Mouse (Mus musculus) testis, adult 2 months (tissue): ENCODE data around the gene Tnnt2. TPM values are rescaled to one million over a fixed set of nuclear protein-coding genes. Genes with fewer than 3 reads are reported as not detected.

Source experiments
- H3K27ac ChIP-seq: fragments of 200-500 bp; 2 replicates; pipeline ENCODE4 v1.5.1; 2012; ENCODE audit warnings: low read depth, low read length; ENCODE audit not compliant: control insufficient read depth, insufficient read depth
- H3K27me3 ChIP-seq: fragments of 200-500 bp; 2 replicates; pipeline ENCODE4 v1.6.1; 2012; ENCODE audit warnings: mild to moderate bottlenecking, low read length, moderate library complexity; ENCODE audit not compliant: control insufficient read depth, insufficient read depth
- H3K36me3 ChIP-seq: fragments of 200-500 bp; 2 replicates; pipeline ENCODE4 v1.6.1; 2012; ENCODE audit warnings: mild to moderate bottlenecking, low read length; ENCODE audit not compliant: control insufficient read depth, insufficient read depth
- H3K4me1 ChIP-seq: fragments of 200-500 bp; 2 replicates; pipeline ENCODE4 v1.6.1; 2012; ENCODE audit warnings: low read length; ENCODE audit not compliant: control insufficient read depth, insufficient read depth
- H3K4me3 ChIP-seq: fragments of 200-500 bp; 2 replicates; pipeline ENCODE4 v1.5.1; 2012; ENCODE audit warnings: low read depth, mild to moderate bottlenecking, low read length, moderate library complexity, mixed read lengths; ENCODE audit not compliant: control insufficient read depth
- CTCF ChIP-seq: fragments of 200-500 bp; IDR thresholded peaks from 2 replicates; pipeline ENCODE4 v1.5.1; 2012; ENCODE audit warnings: low read depth, mild to moderate bottlenecking, inconsistent platforms, low read length, moderate library complexity; ENCODE audit not compliant: control insufficient read depth, insufficient read depth, insufficient replicate concordance
- POLR2A ChIP-seq: fragments of 200-500 bp; IDR thresholded peaks from 2 replicates; pipeline ENCODE4 v1.6.1; 2012; ENCODE audit warnings: low read depth, mild to moderate bottlenecking, inconsistent platforms, low read length, moderate library complexity; ENCODE audit not compliant: control insufficient read depth
- polyA plus RNA-seq: library from polyadenylated mRNA; depleted of rRNA; stranded (reverse); fragments of >200 nt; gene quantifications from 2 replicates; pipeline ENCODE4 v1.2.3, GENCODE M21; 2012

The Tnnt2 gene
- polyA plus RNA-seq, 1 experiment, result 2.3 TPM

DNA sequence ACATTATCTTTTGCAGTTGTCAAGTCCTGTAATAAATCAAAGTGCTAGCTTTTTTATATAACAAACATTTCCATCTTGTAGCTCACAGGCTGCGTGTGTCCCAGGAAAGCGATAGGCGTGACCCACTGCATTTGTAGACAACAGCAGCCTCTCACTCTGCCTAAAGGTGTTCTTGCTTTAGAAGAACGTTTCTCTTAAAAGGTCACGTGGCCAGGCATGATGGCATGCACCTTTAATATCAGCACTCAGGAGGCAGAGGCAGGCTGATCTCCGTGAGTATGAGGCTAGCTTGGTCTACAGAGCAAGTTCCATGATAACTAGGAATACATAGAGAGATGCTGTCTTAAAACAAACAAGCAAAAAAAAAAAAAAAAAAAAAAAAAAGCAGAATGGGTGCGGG, 22.4 kb downstream of the Tnnt2 start:
- no peak overlapping the region for H3K4me3 ChIP-seq
- TF ChIP-seq CTCF (no peak), POLR2A (no peak)
- H3K36me3 ChIP-seq, result no peaks in the 10 kb centered on the region
- H3K27ac ChIP-seq, result no peak overlapping the region
- no peaks in the 10 kb centered on the region for H3K27me3 ChIP-seq
- H3K4me1 ChIP-seq, result no peaks in the 10 kb centered on the region

GRCm38 (mm10) chr1:135861091-135861490, 24.9 kb downstream of the Tnnt2 start:
- Histone ChIP-seq H3K27ac (no peak overlapping the region), H3K4me1 (no peaks in the 10 kb centered on the region), H3K4me3 (no peak overlapping the region), H3K36me3 (no peaks in the 10 kb centered on the region), H3K27me3 (no peaks in the 10 kb centered on the region)
- no peak for TF ChIP-seq CTCF
- TF ChIP-seq POLR2A, result no peak

DNA sequence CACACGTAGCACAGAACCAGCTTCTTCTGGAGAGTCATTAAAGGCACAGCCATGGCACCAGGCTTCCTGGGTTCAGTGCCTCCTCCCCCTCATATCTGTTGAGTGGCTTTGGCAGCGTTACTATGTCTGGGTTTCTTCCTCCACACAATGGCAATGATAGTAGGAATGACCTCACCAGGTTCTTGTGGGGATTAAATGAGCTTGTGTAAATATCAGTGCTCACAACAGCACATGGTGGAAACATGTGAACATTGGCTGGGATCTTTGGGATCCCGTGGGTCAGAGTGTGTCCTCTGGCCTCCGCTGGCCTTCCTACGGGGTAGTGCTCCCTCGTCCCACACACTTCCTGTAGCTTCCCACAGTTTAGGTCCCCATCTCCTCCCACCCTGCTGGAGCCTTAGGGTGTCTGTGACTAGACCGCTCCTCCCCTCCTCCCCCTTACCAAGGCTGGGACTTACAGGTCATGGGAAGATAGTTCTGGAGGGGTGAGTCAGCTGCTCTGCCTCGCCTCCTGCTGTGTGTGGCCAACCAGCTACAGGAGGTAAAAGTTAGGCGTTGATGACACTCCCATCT, 25.9 kb downstream of the Tnnt2 start:
- H3K4me3 ChIP-seq, result no peak overlapping the region
- TF ChIP-seq CTCF (no peak), POLR2A (no peak)
- no peaks in the 10 kb centered on the region for H3K4me1 ChIP-seq
- no peaks in the 10 kb centered on the region for H3K27me3 ChIP-seq
- no peaks in the 10 kb centered on the region for H3K36me3 ChIP-seq
- H3K27ac ChIP-seq, result no peak overlapping the region

GRCm38 (mm10) chr1:135862561-135862960, 26.4 kb downstream of the Tnnt2 start:
- H3K4me1 ChIP-seq, result no peaks in the 10 kb centered on the region

DNA sequence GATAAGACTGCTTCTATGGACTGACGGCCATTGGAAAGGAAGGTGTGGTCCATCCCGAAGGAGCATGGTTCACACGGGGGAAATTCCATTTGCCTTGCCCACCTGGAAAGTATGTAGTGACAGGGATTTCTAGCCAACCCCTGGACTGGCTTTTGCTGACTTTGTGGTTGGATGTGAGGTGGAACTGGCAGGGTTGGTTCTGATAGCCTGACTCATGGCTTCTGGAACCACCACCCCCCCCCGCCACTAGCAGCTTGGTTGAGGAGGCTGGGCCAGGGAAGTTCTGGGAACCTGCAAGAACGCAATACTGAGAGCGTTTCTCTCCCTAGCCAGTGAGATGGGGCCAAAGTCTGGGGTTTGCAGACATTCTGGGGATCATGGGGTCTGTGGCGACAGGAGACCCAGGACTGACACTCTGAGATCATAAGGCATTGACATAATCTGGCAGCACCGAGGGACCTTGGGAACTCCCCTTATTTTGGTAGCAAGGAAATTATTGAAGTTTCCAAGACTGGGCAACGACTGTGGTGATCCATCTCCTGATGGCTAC, 27.7 kb downstream of the Tnnt2 start:
- no peaks in the 10 kb centered on the region for H3K4me1 ChIP-seq
- no peak overlapping the region for H3K4me3 ChIP-seq
- no peaks in the 10 kb centered on the region for H3K36me3 ChIP-seq
- H3K27me3 ChIP-seq, result no peaks in the 10 kb centered on the region
- TF ChIP-seq POLR2A (no peak), CTCF (no peak)
- H3K27ac ChIP-seq, result no peak overlapping the region

More at GRCm38 (mm10) chr1:135862561-135862960, 26.4 kb downstream of the Tnnt2 start:
- no peaks in the 10 kb centered on the region for H3K36me3 ChIP-seq
- no peak for TF ChIP-seq POLR2A
- no peak for TF ChIP-seq CTCF
- H3K4me3 ChIP-seq, result no peak overlapping the region
- H3K27ac ChIP-seq, result no peak overlapping the region
- no peaks in the 10 kb centered on the region for H3K27me3 ChIP-seq

GRCm38 (mm10) chr1:135864830-135865229, 28.7 kb downstream of the Tnnt2 start:
- Histone ChIP-seq H3K4me3 (no peak overlapping the region), H3K27me3 (no peaks in the 10 kb centered on the region), H3K27ac (no peak overlapping the region), H3K4me1 (no peaks in the 10 kb centered on the region), H3K36me3 (no peaks in the 10 kb centered on the region)
- no peak for TF ChIP-seq CTCF
- TF ChIP-seq POLR2A, result no peak

DNA sequence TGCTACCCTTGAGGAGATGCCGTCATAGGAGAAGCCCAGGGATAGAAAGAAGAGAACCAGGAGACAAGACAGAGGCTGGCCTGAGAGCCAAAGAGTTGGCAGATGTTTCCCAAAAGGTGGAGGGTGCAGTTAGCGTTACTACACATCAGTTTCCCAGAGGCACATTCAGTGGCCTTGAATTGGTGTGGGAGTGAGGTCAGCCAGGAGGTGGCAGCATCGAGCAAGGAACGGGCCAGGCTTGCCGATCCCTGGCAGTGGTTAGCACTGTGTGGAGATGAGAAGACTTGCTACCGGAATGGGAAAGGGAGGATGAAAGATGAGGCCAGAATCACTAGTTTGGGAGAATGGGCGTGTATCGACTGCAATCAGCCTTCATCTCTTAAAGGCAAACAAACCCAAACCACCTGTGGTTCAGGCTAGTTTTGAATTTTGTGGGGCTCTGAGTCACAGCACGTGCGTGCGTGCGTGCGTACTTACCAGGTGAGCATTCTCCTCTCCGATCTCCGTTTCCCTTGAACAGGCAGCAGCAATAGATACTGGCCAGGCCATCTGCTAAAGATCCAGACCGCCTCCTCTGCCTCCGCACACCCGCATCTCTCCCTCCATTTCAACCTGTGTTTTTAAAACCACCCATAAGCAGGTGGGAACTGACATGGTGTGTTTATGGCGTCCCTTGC, 29.5 kb downstream of the Tnnt2 start:
- H3K27ac ChIP-seq, result no peak overlapping the region
- no peaks in the 10 kb centered on the region for H3K4me1 ChIP-seq
- H3K36me3 ChIP-seq, result no peaks in the 10 kb centered on the region
- no peaks in the 10 kb centered on the region for H3K27me3 ChIP-seq
- H3K4me3 ChIP-seq, result no peak overlapping the region
- TF ChIP-seq CTCF (peak; percentile 93; the same call in 1 of the 2 replicates), POLR2A (no peak)

GRCm38 (mm10) chr1:135868570-135868969, 32.4 kb downstream of the Tnnt2 start:
- H3K36me3 ChIP-seq, result no peaks in the 10 kb centered on the region
- H3K27me3 ChIP-seq, result no peaks in the 10 kb centered on the region
- TF ChIP-seq POLR2A (no peak), CTCF (no peak)
- no peak overlapping the region for H3K27ac ChIP-seq
- no peak overlapping the region for H3K4me3 ChIP-seq
- H3K4me1 ChIP-seq, result no peaks in the 10 kb centered on the region
